Mouse (Mus musculus): Measurements from ENCODE around the gene Magi1. TPM values are rescaled to one million over a fixed set of nuclear protein-coding genes. Genes with fewer than 3 reads are reported as not detected.

Magi1 gene
- polyA plus RNA-seq, 1 experiment from 2014 or later: 29.1 TPM

DNA sequence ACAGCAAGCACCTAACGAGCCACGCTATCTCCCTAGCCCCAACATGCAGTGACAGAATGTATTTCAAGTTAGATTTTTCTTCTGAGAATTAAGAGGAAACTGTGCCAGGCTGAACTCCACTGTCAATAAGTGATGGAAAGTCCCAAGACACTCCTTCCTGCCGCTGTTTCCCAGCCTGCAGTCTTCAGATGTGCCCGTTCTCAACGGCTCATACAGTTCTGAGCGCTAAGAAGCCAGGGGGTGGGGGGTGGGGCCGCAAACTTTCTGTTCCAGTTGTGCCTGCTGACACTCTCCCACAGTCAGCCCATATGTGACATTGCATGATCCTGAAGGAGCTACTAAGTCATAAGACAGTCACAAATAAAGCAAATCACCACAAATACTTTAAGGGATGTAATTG is 61.5 kb downstream of the Magi1 start:
- peaks cover 17% of the 10 kb centered on the region; the same call in 1 of the 2 replicates for H3K4me1 ChIP-seq (replicated peaks)
- no peak overlapping the region for H3K27ac ChIP-seq
- WGBS: 54% methylated on average over 7 of the region's 7 CpGs
- H3K4me3 ChIP-seq: no peak overlapping the region
- no peak for ATAC-seq (ENCODE audit: low FRiP score)
- H3K27me3 ChIP-seq: no peaks in the 10 kb centered on the region
- H3K4me2 ChIP-seq: no peak overlapping the region
- no peaks in the 10 kb centered on the region for H3K9me3 ChIP-seq
- H3K9ac ChIP-seq: no peak overlapping the region
- H3K36me3 ChIP-seq: no peaks in the 10 kb centered on the region

- H3K27ac ChIP-seq: no peak overlapping the region
- ATAC-seq (ENCODE audit: low FRiP score): no peak
- no peaks in the 10 kb centered on the region for H3K27me3 ChIP-seq
- no peaks in the 10 kb centered on the region for H3K9me3 ChIP-seq
- no peak overlapping the region for H3K4me2 ChIP-seq
- H3K9ac ChIP-seq: no peak overlapping the region
- no peak overlapping the region for H3K4me3 ChIP-seq
- WGBS: 91% methylated on average over 6 of the region's 6 CpGs
- H3K36me3 ChIP-seq: no peaks in the 10 kb centered on the region
- peaks cover 17% of the 10 kb centered on the region; the same call in 1 of the 2 replicates for H3K4me1 ChIP-seq (replicated peaks)
Measured at GRCm38 (mm10) chr6:94221750-94222149, 62.0 kb downstream of the Magi1 start.

DNA sequence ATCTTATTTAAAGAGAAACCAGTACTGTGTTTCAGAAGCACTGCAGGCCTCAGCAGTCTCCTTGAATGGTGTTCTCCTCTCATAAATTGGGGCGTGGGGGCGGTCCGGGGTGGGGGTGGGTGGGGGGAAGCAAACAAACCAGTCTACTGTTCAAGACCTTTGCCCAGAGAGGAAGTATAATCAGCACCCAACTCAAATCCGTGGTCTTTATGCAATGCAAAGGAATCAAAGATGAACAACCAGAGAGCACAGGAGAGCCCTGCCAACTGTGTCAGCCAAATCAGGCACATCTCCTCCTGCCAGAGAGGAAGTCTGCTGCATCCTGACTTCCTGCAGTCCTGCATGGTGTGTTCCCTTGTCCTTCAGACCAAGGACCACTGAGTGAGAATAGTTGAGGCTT is 65.6 kb downstream of the Magi1 start:
- Histone ChIP-seq H3K4me3 (no peak overlapping the region), H3K27ac (no peak overlapping the region), H3K4me2 (no peak overlapping the region), H3K4me1 (replicated peaks) (0 out of 2 replicates have a peak, but pooled peaks cover 4% of the 10 kb centered on the region), H3K9me3 (no peaks in the 10 kb centered on the region), H3K36me3 (no peaks in the 10 kb centered on the region), H3K27me3 (no peaks in the 10 kb centered on the region), H3K9ac (no peak overlapping the region)
- no peak for ATAC-seq (ENCODE audit: low FRiP score)
- WGBS: 87% methylated on average over 4 of the region's 4 CpGs

DNA sequence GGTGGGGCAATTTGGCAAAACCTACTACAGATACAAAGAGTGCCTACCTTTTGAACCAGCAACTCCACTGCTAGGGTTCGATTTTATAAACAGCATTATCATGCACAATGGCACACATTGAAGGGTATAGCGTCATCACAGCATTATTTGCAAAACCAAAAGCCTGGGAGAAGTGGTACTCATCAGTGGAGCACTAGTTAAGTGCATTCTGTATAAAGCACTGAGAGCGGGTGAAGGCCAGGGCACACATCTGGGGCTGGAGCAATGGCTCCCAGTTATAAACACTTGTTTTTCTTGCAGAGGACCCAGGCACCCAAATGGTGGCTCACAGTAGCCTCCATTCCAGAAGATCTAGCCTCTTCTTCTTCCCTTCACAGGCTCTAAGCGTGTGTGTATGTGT is 67.9 kb downstream of the Magi1 start:
- Histone ChIP-seq H3K4me1 (replicated peaks) (0 out of 2 replicates have a peak, but pooled peaks cover 4% of the 10 kb centered on the region), H3K4me3 (no peak overlapping the region), H3K27ac (no peak overlapping the region), H3K27me3 (no peaks in the 10 kb centered on the region), H3K9ac (no peak overlapping the region), H3K9me3 (no peaks in the 10 kb centered on the region), H3K36me3 (no peaks in the 10 kb centered on the region), H3K4me2 (no peak overlapping the region)
- ATAC-seq (ENCODE audit: low FRiP score): no peak
- WGBS: 94% methylated on average over 4 of the region's 4 CpGs

GRCm38 (mm10) chr6:94214895-94215538 is 68.7 kb downstream of the Magi1 start:
- Histone ChIP-seq H3K27me3 (no peaks in the 10 kb centered on the region), H3K36me3 (no peaks in the 10 kb centered on the region), H3K4me3 (no peak overlapping the region), H3K27ac (no peak overlapping the region), H3K9ac (no peak overlapping the region), H3K4me2 (no peak overlapping the region), H3K9me3 (no peaks in the 10 kb centered on the region), H3K4me1 (replicated peaks) (0 out of 2 replicates have a peak, but pooled peaks cover 4% of the 10 kb centered on the region)
- 96% methylated on average over 7 of the region's 7 CpGs for WGBS
- ATAC-seq (ENCODE audit: low FRiP score): no peak

GRCm38 (mm10) chr6:94205926-94206325 is 77.8 kb downstream of the Magi1 start:
- Histone ChIP-seq H3K9ac (no peak overlapping the region), H3K36me3 (no peaks in the 10 kb centered on the region), H3K4me1 (replicated peaks) (peaks cover 17% of the 10 kb centered on the region), H3K9me3 (no peaks in the 10 kb centered on the region), H3K27ac (no peak overlapping the region), H3K4me3 (no peak overlapping the region), H3K27me3 (no peaks in the 10 kb centered on the region), H3K4me2 (no peak overlapping the region)
- no peak for ATAC-seq (ENCODE audit: low FRiP score)
- WGBS: 8% methylated on average over 5 of the region's 5 CpGs

DNA sequence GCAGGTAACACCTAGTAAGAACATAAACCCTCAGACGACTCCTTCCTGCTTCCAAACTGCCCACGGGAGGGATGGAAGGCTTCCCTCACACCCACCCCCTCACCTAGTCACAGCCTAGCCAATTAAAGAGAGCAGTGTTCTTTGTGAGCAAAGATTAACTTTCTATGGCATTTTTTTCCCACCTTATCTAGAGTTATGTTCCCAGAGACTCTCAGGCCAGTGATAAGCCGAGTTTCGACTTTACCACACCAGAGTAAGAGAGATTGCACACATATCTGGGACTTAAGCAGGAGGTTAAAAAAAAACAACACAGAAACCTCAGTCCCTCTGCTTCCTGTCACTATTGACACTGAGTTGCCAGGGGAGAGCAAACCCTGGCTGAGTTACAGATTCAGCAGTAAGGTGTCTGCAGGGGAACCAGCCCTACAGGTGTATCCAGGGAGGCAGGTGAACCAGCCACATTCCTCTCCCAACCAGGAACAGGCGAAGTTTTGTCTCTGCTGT is 80.0 kb downstream of the Magi1 start:
- Histone ChIP-seq H3K4me2 (no peak overlapping the region), H3K4me1 (replicated peaks) (peaks cover 17% of the 10 kb centered on the region)

DNA sequence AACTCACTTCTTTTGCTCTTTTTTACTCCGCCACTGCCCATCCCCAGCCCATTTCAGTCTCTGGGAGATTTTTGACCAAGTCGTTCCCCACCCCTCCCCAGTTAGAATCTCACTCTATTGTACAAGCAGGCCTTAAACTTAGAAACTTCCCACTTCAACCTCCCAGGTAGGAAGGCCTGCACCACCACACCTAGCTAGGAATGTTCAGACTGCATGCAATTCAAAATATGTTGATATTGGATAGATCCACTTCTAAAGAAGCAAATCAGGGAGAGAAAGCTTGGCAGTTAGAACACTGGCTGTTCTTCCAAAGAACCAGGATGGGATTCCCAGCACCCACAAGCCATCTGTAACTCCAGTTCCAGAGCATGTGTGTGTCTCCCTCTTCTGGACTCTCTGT is 81.8 kb downstream of the Magi1 start:
- WGBS: 95% methylated on average over 2 of the region's 2 CpGs
- no peak overlapping the region for H3K4me2 ChIP-seq
- no peak overlapping the region for H3K27ac ChIP-seq
- no peak overlapping the region for H3K9ac ChIP-seq
- peaks cover 17% of the 10 kb centered on the region for H3K4me1 ChIP-seq (replicated peaks)
- ATAC-seq (ENCODE audit: low FRiP score): no peak
- H3K36me3 ChIP-seq: no peaks in the 10 kb centered on the region
- no peaks in the 10 kb centered on the region for H3K27me3 ChIP-seq
- no peak overlapping the region for H3K4me3 ChIP-seq
- H3K9me3 ChIP-seq: no peaks in the 10 kb centered on the region

More for the DNA sequence above, 80.0 kb downstream of the Magi1 start:
- H3K9ac ChIP-seq: no peak overlapping the region
- H3K9me3 ChIP-seq: no peaks in the 10 kb centered on the region
- no peaks in the 10 kb centered on the region for H3K27me3 ChIP-seq
- ATAC-seq (ENCODE audit: low FRiP score): no peak
- WGBS: 69% methylated on average over 5 of the region's 5 CpGs
- H3K27ac ChIP-seq: no peak overlapping the region
- H3K36me3 ChIP-seq: no peaks in the 10 kb centered on the region
- no peak overlapping the region for H3K4me3 ChIP-seq

DNA sequence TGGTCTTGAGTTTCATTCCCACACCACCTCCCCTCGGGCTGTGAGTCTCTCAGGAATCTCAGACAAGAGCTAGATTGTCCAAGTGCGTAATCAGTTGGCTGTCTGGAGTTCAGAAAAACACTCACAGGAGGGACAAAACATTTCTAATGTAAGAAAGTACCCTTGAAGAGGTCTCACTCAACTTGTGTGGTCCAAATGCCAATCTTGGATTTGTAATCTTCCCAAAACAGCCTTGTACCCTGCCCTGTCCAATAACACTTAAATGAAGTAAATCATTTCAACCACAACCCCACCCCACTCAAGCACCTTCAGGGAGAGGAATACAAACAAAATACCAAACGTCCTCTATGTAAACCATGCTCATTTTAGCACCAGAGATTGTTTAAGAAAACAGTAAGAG is 82.8 kb downstream of the Magi1 start:
- Histone ChIP-seq H3K9ac (no peak overlapping the region), H3K4me1 (replicated peaks) (peaks cover 10% of the 10 kb centered on the region), H3K27ac (no peak overlapping the region), H3K36me3 (no peaks in the 10 kb centered on the region), H3K27me3 (no peaks in the 10 kb centered on the region), H3K9me3 (no peaks in the 10 kb centered on the region), H3K4me2 (no peak overlapping the region), H3K4me3 (no peak overlapping the region)
- no peak for ATAC-seq (ENCODE audit: low FRiP score)
- WGBS: 68% methylated on average over 3 of the region's 3 CpGs

- no peak overlapping the region for H3K9ac ChIP-seq
- H3K27ac ChIP-seq: no peak overlapping the region
- H3K9me3 ChIP-seq: no peaks in the 10 kb centered on the region
- ATAC-seq (ENCODE audit: low FRiP score): no peak
- H3K36me3 ChIP-seq: no peaks in the 10 kb centered on the region
- no peaks in the 10 kb centered on the region for H3K27me3 ChIP-seq
- 91% methylated on average over 2 of the region's 2 CpGs for WGBS
- H3K4me1 ChIP-seq (replicated peaks): 0 out of 2 replicates have a peak, but pooled peaks cover 6% of the 10 kb centered on the region
- H3K4me2 ChIP-seq: no peak overlapping the region
- H3K4me3 ChIP-seq: no peak overlapping the region
Measured at GRCm38 (mm10) chr6:94199696-94200095, 84.0 kb downstream of the Magi1 start.

DNA sequence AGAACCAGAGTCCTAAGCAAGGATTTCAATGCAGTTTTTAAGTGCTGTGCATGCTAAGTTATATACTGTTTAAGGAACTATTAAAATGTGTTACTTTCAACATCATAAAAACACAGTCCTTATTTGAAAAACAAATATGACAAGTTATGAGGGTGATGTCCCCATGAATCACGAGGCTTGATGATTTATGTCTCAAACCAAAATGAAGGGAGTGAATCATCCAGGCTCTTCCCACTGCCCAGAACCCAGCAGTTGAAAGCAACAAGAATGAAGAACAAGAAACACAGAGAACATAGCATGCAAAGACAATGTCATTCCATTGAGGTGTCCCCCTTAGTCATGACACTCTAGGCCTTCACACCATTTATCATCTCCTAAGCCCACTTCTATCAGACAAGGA is 85.9 kb downstream of the Magi1 start:
- H3K4me2 ChIP-seq: no peak overlapping the region
- ATAC-seq (ENCODE audit: low FRiP score): no peak

DNA sequence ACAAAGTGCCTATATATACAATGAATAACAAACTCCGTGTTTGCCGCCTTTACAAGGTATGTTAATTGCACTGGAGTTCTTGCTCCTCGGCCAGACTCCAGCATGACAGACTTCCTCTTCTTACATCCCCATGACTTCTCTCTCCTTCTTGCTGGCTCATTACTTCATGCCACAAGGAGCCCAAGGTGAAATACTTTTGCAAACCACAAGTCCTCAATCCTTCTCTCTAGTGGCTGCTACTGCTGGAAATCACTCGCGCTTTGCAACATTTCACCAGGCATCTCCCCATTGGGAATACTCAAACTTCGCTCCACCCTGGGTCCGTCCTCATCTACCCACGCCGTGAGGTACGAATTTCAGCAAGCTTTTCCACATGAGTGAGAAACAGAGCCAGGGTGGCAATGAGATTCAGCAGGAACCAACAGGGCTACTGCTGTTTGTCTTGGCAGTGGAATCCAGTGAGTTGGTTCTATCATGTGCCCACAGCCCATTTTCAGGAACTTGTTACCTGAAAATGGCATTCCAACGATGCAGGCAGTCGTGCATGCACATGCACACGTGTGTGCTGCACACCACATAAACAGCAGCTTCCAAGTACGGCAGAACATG is 88.3 kb downstream of the Magi1 start:
- H3K4me1 ChIP-seq (replicated peaks): no peaks in the 10 kb centered on the region
- no peak overlapping the region for H3K4me3 ChIP-seq
- no peak overlapping the region for H3K27ac ChIP-seq
- H3K4me2 ChIP-seq: no peak overlapping the region
- H3K9me3 ChIP-seq: no peaks in the 10 kb centered on the region
- no peak for ATAC-seq (ENCODE audit: low FRiP score)
- no peaks in the 10 kb centered on the region for H3K36me3 ChIP-seq
- WGBS: 88% methylated on average over 14 of the region's 14 CpGs
- H3K27me3 ChIP-seq: no peaks in the 10 kb centered on the region
- H3K9ac ChIP-seq: no peak overlapping the region

More for the DNA sequence above, 85.9 kb downstream of the Magi1 start:
- Histone ChIP-seq H3K36me3 (no peaks in the 10 kb centered on the region), H3K27me3 (no peaks in the 10 kb centered on the region), H3K9ac (no peak overlapping the region), H3K4me3 (no peak overlapping the region), H3K27ac (no peak overlapping the region), H3K9me3 (no peaks in the 10 kb centered on the region), H3K4me1 (replicated peaks) (no peaks in the 10 kb centered on the region)
- whole genome bisulfite sequencing: 90% methylated on average over 1 of the region's 1 CpGs

- no peak overlapping the region for H3K4me3 ChIP-seq
- no peak overlapping the region for H3K9ac ChIP-seq
- H3K36me3 ChIP-seq: no peaks in the 10 kb centered on the region
- no peak overlapping the region for H3K27ac ChIP-seq
- H3K4me2 ChIP-seq: no peak overlapping the region
- no peaks in the 10 kb centered on the region for H3K9me3 ChIP-seq
- H3K27me3 ChIP-seq: no peaks in the 10 kb centered on the region
- no peak for ATAC-seq (ENCODE audit: low FRiP score)
- H3K4me1 ChIP-seq (replicated peaks): 0 out of 2 replicates have a peak, but pooled peaks cover 5% of the 10 kb centered on the region
- WGBS: 88% methylated on average over 5 of the region's 5 CpGs
Measured at GRCm38 (mm10) chr6:94190830-94191229, 92.9 kb downstream of the Magi1 start.

Measured in hindbrain, embryonic 13.5 days (tissue).